Mouse (Mus musculus) gastrocnemius, postnatal 4 days (tissue): Measurements from ENCODE around the gene Tcf25. TPM values are rescaled to one million over a fixed set of nuclear protein-coding genes. Genes with fewer than 3 reads are reported as not detected.
"Not testable (repeated sequence)": the region's sequence is repeated elsewhere in the genome, so short reads cannot be mapped to it uniquely, and the experiment has no call there.

Experiments used
- DNase-seq, 2 experiments: peaks; one replicate each; pipeline ENCODE4 v3.0.0; 2021 to 2022; ENCODE audit warnings: low spot score in 2 of 2, mixed read lengths in 2 of 2
- total RNA-seq, 2 experiments: library from RNA; stranded (reverse); gene quantifications; 2 replicates each; pipeline ENCODE4 v1.2.3; 2021

The Tcf25 gene
- total RNA-seq, 2 experiments from 2014 or later = 174 to 177 TPM

- DNase-seq = no peak
These were observed 53.3 kb downstream of the Tcf25 start for GRCm38 (mm10) chr8:123426511-123427509.

DNA sequence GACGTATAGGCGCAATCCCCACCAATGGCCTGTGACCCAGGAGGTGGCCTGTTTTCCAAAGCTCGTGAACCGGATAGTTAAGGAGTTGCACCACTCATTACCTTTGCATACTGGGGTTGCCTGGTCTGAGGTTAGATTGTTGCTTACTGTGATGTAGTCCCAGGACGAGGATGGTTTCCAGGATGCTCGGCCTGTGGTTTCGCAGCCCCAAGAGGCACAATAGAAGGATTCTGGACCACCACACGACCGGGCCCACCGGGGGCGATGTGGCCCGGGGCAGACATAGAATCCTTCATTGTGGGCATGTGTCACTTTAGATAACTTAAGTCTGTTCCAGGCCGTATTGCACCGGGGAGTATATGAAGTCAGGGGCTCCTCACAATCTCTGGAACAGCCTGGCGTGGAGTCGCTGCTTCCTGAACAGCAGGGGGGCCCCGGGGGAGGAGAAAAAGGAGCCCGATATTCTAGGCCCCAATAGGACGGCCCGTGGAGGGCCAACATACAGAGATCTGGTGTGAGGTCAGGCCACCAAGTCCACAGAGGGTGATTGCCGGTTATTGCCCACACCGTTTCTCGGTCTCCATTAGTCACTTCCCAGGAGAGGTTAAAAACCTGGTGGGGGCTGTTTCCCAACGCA, 54.2 kb downstream of the Tcf25 start:
- no peak for DNase-seq

- DNase-seq = no peak
These were observed 54.9 kb downstream of the Tcf25 start for GRCm38 (mm10) chr8:123428343-123428893.

DNA sequence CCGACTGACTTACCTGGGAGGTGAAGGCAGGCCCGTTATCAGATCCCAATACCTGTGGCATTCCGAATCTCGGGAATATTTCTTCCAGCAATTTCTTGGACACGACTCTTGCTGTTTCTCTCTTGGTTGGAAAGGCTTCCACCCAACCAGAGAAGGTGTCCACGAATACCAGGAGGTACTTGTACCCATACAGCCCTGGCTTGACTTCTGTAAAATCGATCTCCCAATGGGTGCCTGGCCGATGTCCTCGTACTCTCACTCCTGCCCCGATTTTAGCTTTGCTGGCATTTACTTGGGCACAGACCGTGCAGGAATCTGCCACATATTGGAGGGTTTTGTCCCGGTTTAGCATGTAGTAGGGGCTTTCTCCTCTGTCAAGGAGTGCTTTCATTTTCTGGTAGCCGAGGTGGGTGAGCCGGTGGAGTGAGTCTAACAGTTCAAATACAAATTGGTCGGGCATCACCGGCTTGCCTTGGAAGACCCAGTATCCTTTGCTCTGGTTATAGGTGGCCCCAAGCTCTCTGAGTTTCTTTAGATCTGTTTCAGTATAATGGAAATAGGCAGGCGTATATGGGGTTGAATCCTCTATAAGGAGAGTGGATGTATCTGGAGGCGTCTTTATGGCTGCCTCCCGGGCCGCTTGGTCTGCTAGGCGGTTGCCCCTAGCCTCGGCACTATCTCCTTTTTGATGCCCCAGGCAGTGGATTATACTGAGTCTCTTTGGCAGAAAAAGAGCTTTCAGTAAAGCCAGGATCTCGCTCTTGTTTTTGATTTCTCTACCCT, 55.6 kb downstream of the Tcf25 start:
- no peak for DNase-seq

DNA sequence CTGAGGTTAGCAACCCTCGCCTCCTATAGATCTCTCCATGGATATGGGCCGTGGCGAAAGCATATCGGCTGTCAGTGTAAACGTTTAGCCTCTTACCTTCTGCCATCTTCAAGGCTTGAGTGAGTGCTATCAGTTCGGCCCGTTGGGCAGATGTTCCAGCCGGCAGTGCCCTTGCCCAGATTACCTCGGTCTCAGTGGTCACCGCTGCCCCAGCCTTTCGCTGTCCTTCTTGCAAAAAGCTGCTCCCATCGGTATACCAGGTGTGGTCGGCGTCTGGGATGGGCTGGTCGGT, 56.1 kb downstream of the Tcf25 start:
- DNase-seq = not testable (repeated sequence)

GRCm38 (mm10) chr8:123430936-123431335, 57.4 kb downstream of the Tcf25 start:
- not testable (repeated sequence) for DNase-seq

DNA sequence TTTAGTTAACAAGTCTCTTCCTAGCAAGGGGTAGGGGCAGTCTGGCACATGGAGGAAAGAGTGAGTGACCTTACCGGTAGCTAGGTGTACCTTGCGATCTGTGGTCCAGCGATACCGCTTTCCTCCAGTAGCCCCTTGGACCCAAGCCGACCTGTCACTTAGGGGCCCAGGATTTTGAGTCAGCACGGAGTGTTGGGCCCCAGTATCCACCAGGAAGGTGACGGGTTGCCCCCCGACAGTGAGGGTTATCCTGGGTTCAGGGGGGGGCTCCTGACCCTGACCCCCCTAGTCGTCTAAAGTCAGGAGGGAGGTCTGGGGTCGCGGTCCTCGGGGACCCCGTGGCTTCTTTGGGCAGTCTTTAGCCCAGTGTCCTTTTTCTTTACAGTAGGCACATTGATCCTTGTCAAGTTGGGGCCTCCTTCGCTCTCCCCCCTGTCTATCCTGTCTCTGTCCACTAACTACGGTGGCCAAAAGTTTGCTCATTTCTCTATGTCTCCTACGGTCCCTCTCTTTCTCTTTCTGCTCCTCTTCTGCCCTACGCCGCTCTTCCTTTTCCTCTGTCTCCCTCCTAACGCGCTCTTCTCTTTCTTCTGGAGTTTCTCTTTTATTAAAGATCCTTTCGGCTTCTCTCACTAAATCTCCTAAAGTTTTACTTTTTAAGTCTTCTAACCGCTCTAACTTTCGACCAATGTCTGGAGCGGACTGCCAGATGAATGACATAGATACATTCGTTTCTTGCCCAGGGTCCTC, 58.2 kb downstream of the Tcf25 start:
- DNase-seq = no peak

DNA sequence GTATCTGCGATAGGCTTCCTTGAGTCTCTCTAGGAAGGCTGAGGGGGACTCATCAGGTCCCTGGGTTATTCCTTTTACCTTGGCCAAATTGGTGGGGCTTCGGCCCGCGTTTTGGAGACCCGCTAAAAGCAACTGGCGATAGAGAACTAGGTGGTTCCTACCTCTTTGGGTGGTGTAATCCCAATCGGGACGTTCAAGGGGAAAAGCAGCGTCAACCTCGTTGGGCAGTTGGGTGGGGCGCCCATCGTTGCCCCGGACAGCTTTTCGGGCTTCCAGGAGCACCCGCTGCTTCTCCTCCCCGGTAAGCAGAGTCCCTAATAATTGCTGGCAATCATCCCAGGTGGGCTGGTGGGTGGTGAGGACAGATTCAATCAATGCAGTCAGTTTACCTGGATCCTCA, 58.8 kb downstream of the Tcf25 start:
- DNase-seq = no peak

GRCm38 (mm10) chr8:123433241-123433974, 59.9 kb downstream of the Tcf25 start:
- DNase-seq = not testable (repeated sequence)

- no peak for DNase-seq
These were observed 68.2 kb downstream of the Tcf25 start for GRCm38 (mm10) chr8:123441788-123442187.

GRCm38 (mm10) chr8:123442351-123442750, 68.8 kb downstream of the Tcf25 start:
- DNase-seq = no peak

GRCm38 (mm10) chr8:123442871-123443575, 69.5 kb downstream of the Tcf25 start:
- DNase-seq = peak; percentile 82 to 95

DNA sequence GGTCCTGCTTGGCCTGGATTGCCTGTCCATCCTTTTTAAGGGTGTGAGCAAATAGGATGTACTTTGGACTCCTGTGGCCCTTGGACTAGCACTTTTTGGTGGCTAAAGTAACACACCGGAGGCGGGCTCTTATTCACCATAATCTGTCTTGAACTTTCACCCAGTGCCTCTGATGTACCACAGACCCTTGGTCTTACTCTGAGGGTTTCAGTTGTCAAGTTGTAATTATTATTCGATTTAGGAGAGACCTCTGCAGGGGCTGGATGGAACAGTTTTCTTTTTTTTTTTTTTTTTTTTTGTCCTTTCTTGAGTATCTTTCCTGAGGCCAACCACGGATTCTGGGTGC, 70.0 kb downstream of the Tcf25 start:
- no peak for DNase-seq

DNA sequence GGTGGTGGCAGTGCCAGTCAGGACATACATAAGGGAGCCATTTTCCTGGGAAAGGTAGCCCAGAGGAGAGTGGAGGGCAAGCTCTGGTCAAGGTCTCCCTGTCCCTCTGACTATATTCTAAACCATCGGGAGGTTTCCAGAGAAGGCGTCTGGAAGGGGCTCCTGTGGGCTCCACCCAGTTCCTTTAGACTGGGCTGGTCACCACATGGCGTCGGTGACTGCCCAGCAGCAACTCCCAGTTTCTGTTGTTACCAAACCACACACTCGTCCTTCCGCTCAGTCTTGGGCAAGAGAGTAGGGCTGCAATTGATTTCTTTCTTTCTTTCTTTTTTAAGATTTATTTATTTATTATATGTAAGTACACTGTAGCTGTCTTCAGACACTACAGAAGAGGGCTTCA, 70.6 kb downstream of the Tcf25 start:
- DNase-seq = no peak

DNA sequence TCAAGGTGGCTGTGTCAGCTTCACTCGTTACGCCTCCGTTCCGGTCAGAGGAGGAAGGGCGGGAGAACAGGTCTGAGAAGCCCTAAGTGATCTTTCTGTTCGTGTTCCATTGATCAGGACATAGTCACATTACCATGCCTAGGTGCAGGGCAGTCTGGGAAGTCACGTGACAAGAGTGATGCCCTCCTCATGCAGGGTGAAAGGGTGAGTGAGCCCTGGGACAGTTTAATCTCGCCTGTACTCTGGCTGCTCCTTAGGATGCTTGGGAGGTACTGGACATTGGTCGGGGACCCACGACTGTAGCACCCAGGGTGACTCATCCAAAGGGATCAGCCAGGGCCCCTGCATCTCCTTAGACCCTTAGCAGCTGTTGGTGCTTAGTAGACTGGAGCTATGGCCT, 72.4 kb downstream of the Tcf25 start:
- no peak for DNase-seq

DNA sequence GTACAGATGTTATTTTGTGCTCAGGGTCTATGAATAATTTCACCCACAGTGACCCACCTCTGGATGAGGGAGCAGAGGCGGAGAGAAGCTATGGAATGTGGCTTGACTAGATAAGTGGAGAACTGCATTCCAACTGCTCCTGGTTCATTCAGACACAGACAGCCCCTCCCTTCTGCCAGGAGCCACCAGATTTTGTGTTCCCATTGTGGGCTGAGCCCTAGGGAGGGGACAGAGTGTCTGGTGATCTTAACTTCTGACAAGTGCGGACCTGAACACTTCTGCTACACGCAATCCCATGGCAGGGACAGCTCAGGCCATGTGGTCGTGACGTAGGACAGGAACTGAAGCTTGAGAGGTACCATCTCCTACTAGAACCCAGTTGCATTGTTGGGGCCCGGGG, 73.2 kb downstream of the Tcf25 start:
- DNase-seq = no peak

GRCm38 (mm10) chr8:123450783-123451182, 77.2 kb downstream of the Tcf25 start:
- no peak for DNase-seq

GRCm38 (mm10) chr8:123451747-123452146, 78.2 kb downstream of the Tcf25 start:
- not testable (repeated sequence) for DNase-seq

DNA sequence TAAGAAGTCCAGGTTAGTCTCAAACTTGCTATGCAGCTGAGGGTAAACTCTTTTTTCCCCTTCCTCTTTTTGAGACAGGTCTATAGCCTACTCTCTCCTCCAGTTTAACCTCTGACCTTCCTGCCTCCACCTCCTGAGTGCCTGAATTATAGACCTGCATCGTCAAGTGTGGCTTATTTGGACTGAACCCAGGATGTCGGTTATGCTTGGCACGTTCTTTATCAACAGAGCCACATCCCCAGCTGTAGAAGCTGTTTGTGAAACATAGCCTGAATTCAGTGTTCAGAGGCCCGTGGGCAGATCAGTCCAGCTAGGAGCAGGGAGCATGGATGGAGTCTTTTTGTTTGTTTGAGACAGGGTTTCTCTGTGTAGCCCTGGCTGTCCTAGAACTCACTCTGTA, 78.6 kb downstream of the Tcf25 start:
- no peak for DNase-seq

DNA sequence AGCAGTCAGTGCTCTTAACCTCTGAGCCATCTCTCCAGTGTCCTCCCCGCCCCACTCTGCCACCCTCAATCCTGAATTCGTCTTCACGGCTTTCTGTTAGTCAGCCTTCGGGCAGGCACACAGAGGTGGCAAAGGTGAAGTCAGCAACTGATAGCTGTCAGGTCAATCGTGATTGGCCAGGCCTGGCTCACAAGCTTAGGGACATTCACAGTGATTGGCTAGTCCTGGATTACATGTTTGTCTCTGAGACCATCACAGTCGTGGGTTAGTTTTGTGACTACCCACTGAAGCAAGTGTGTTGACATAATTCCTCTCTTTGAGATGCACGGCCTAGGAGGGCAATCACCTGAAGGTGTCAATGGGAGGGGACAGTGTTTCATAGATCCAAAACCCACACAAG, 79.7 kb downstream of the Tcf25 start:
- DNase-seq = no peak
